Mouse (Mus musculus) mesoderm, embryonic 11.5 days (tissue): ENCODE measurements around the gene Cyth4.

Experiments
- DNase-seq: peaks from one replicate; pipeline ENCODE4 v3.0.0-alpha.2; 2012; ENCODE audit warnings: low read depth, low spot score

The Cyth4 gene

DNA sequence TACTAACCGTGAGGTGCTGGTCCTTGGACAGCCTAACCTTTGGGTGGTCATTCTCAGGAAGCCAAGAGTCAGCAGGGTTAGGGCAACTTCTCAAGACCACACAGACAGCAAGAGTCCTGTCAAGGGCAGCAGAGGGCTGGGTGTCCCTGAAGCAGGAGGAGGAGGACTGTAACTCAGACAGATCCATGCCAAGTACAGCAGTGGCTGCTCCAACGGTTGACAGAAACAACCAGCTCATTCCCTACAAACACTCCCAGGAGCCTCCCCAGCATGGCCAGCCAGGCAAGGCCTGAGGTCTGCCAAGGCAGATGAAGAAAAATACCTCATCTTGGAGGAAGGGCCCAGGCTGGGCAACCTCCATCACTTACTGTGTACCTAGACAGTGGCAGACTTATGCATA lies 20.1 kb downstream of the Cyth4 start:
- DNase-seq, result no peak

DNA sequence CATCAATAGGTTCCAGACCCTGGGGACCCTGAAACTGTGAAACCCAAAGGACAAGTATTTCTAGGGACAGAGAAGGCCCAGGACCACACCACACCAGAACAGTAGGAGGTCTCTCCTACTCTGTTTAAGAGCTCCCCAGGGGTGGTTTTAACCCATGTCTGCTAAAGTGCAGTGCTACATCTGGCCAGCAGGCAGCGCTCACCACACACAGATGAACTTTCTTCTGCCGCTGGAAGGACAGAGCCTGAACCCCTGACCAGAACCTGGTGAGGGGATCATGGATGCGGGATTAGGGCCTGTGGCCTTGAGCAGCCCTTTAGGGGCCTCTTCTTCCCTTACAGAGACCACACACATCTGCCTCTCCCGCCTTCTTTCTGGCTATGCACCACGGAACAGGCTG lies 26.6 kb downstream of the Cyth4 start:
- peak; percentile 79 for DNase-seq

DNA sequence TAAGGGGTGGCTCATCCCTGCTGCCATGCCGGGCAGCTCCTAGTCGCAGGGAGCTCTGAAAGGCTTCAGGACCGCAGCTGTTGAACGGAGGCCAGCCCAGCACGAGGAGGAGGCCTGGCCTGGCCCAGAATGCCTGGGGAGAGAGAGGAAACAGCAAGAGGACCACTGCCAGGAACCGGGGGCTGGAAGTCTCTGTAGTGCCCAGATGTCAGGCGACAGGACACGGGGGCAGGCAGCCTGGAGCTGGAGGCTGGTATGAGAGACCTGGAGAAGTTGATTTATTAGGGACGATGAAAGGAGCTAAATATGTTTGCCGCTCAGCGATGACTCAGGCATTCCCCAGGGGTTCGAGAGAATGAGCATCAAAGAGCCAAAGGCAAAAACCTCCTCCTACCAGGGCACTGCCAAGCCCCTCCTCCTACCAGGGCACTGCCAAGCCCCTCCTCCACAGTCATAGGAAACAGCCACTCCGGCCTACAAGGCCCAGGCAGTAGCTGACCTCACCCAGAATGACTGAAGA lies 27.6 kb downstream of the Cyth4 start:
- DNase-seq, result peak; percentile 30

DNA sequence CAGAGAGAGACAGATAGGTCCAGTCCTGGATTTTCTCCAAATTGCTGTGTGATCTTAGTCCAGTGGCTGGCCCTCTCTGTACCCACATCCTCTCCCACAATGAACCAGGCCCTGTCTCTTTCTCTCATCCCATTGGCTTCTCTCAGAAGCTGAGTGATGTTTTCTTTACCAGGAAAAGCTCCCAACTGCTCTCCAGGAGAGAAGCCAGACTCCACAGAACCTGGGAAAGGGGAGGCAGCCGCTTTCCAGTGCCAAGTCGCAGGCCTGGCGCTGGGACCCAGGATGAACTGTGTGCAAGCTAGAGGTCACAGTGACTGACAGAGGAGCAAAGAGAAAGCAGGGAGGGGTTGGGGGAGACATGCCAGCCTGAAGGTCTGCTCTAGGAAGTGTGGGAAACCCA lies 28.1 kb downstream of the Cyth4 start:
- no peak for DNase-seq

GRCm38 (mm10) chr15:78626285-78626684 lies 29.4 kb downstream of the Cyth4 start:
- no peak for DNase-seq

GRCm38 (mm10) chr15:78632387-78632786 lies 35.5 kb downstream of the Cyth4 start:
- DNase-seq, result no peak

DNA sequence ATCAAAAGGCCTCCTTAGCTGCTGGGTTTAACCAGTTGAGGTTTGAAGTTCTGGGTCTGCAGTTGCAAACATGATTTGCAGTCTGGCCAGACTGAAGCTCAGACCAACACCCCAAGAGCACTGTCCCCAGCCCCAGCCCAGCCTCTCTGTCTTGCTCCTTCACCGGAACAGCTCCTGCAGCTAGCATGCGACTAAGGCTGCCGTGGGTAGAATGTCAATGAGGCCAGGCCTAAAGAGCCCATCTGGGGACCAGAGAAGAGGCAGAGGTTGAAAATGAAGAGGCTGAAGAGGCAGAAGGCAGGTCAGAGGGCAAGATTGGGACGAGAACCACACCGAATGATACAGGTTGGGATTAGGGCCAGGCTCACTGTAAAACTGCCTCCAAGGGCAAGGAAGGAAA lies 36.6 kb downstream of the Cyth4 start:
- DNase-seq, result peak; percentile 38

- peak; percentile 85 for DNase-seq
Observed at GRCm38 (mm10) chr15:78634095-78634737, 37.4 kb downstream of the Cyth4 start.

GRCm38 (mm10) chr15:78635231-78635630 lies 38.4 kb downstream of the Cyth4 start:
- no peak for DNase-seq

DNA sequence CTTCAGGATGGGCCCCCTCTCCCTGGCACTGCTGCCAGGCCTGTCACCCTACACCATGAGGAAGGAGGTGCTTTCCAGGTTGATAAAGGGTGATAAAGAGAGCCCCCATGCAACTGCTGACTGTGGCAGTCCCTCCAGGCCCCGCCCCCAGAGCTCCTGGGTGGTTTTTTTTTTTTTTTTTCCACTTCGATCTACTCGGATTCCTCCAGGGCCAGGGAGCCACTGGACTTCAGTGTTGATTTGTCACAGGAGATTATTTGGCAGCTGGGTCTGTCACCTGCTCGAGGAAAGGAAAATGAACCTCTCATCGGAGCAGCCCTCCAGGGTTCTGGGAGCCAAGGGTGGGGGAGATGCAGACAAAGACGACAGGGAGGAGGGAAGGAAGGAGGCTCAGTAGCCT lies 46.8 kb downstream of the Cyth4 start:
- DNase-seq, result no peak

- DNase-seq, result no peak
Observed at GRCm38 (mm10) chr15:78644606-78645005, 47.8 kb downstream of the Cyth4 start.

- DNase-seq, result no peak
Observed at GRCm38 (mm10) chr15:78647746-78648145, 50.9 kb downstream of the Cyth4 start.

DNA sequence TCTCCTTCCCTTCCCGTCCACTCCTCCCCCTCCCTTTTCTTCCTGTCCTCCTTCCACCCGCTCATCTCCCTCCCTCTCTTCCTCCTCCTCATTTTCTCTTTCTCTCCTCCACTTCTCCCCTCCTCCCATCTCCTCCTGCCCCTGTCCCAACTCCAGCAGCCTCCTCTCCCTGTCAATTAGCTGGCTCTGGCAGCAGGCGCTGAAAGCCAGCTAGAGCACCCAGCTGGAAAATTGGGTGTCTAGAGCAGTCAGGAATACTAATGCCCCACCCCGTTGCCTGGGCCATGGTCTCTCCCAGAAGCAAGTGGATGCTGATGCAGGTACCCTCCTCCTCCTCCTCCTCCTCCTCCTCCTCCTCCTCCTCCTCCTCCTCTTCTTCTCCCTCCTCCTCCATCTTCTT lies 54.3 kb downstream of the Cyth4 start:
- no peak for DNase-seq

GRCm38 (mm10) chr15:78664268-78664667 lies 67.4 kb downstream of the Cyth4 start:
- no peak for DNase-seq

- DNase-seq, result no peak
Observed at GRCm38 (mm10) chr15:78669221-78669871, 72.5 kb downstream of the Cyth4 start.

- DNase-seq, result peak; percentile 51
Observed at GRCm38 (mm10) chr15:78670341-78670740, 73.5 kb downstream of the Cyth4 start.
